Mouse (Mus musculus) stomach, postnatal 0 days (tissue): ENCODE measurements around the gene Matk. TPM values are rescaled to one million over a fixed set of nuclear protein-coding genes. Genes with fewer than 3 reads are reported as not detected.

Experiments used
- ATAC-seq: fragments of 200-750 bp; cut with Nextera tagmentation; 2 replicates; pipeline ENCODE4 v1.8.0; 2017; ENCODE audit not compliant: low FRiP score, low TSS enrichment
- DNase-seq: peaks from one replicate; pipeline ENCODE4 v3.0.0-alpha.2; 2016; ENCODE audit warnings: low spot score
- H3K27ac ChIP-seq: fragments of 300-500 bp; sonication (generic); replicated peaks from 2 replicates; pipeline ENCODE4 v1.5.1; 2014; ENCODE audit warnings: mild to moderate bottlenecking, control low read depth
- H3K27me3 ChIP-seq: fragments of 300-500 bp; sonication (generic); 2 replicates; pipeline ENCODE4 v1.6.1; 2014; ENCODE audit warnings: low read length; ENCODE audit not compliant: control insufficient read depth, insufficient read depth
- H3K36me3 ChIP-seq: fragments of 300-500 bp; sonication (generic); 2 replicates; pipeline ENCODE4 v1.6.1; 2014; ENCODE audit warnings: low read length, mixed read lengths; ENCODE audit not compliant: control insufficient read depth, insufficient read depth
- H3K4me1 ChIP-seq: fragments of 300-500 bp; sonication (generic); replicated peaks from 2 replicates; pipeline ENCODE4 v1.6.1; 2014; ENCODE audit warnings: antibody characterized with exemption; ENCODE audit not compliant: control insufficient read depth, insufficient read depth
- H3K4me2 ChIP-seq: fragments of 300-500 bp; sonication (generic); replicated peaks from 2 replicates; pipeline ENCODE4 v1.6.1; 2014; ENCODE audit warnings: low read depth, mild to moderate bottlenecking, control low read depth, moderate library complexity
- H3K4me3 ChIP-seq: fragments of 300-500 bp; sonication (generic); 2 replicates; pipeline ENCODE4 v1.5.1; 2014; ENCODE audit warnings: low read depth, low read length, control low read depth
- H3K9ac ChIP-seq: fragments of 300-500 bp; sonication (generic); 2 replicates; pipeline ENCODE4 v1.6.1; 2014; ENCODE audit warnings: mild to moderate bottlenecking, low read length, control low read depth, mixed read lengths
- H3K9me3 ChIP-seq: fragments of 300-500 bp; sonication (generic); 2 replicates; pipeline ENCODE4 v1.6.1; 2016; ENCODE audit warnings: low read length; ENCODE audit not compliant: control insufficient read depth
- CTCF ChIP-seq: IDR thresholded peaks from 2 replicates; pipeline ENCODE4 v1.5.1; 2016; ENCODE audit warnings: antibody characterized with exemption, low read depth, mild to moderate bottlenecking, moderate library complexity
- EP300 ChIP-seq: optimal IDR thresholded peaks from 2 replicates; pipeline ENCODE3; 2016; ENCODE audit warnings: antibody characterized with exemption
- WGBS: fragments of 180-500 bp; shearing (Covaris S2); extraction: QIAGEN DNeasy Blood & Tissue Kit; methylation state at CpG from one replicate; pipeline ENCODE4 v1.1.7; 2014; 5-methylcytosine and 5-hydroxymethylcytosine counted together
- polyA plus RNA-seq: library from polyadenylated mRNA; unstranded; fragments of >200 nt; fragmentation: Nextera tagmentation; extraction: Ambion mirVana; gene quantifications from 2 replicates; pipeline ENCODE4 v1.2.1, GENCODE M21; 2015

Gene Matk
- polyA plus RNA-seq, 1 experiment from 2014 or later: 1.0 TPM

- WGBS: 83% methylated on average over 14 of the region's 14 CpGs
- no peak for ATAC-seq
- peak overlapping the region; percentile 13 for H3K9ac ChIP-seq
Measured at GRCm38 (mm10) chr10:81299585-81300351, 47.0 kb downstream of the Matk start.

GRCm38 (mm10) chr10:81300352-81300907 is 47.7 kb downstream of the Matk start:
- Histone ChIP-seq H3K4me3 (no peak overlapping the region), H3K9me3 (no peaks in the 10 kb centered on the region), H3K9ac (peak overlapping the region; percentile 23), H3K4me1 (peaks cover 6% of the 10 kb centered on the region), H3K36me3 (no peaks in the 10 kb centered on the region), H3K27me3 (no peaks in the 10 kb centered on the region), H3K4me2 (no peak overlapping the region), H3K27ac (no peak overlapping the region)
- ATAC-seq (no peak), DNase-seq (no peak)
- WGBS: 74% methylated on average over 9 of the region's 9 CpGs
- TF ChIP-seq CTCF (no peak), EP300 (no peak)

More at GRCm38 (mm10) chr10:81299585-81300351, 47.0 kb downstream of the Matk start:
- Histone ChIP-seq H3K9me3 (no peaks in the 10 kb centered on the region), H3K4me3 (no peak overlapping the region), H3K4me1 (peaks cover 6% of the 10 kb centered on the region), H3K27me3 (no peaks in the 10 kb centered on the region), H3K27ac (no peak overlapping the region), H3K36me3 (no peaks in the 10 kb centered on the region), H3K4me2 (no peak overlapping the region)
- DNase-seq: no peak
- no peak for TF ChIP-seq EP300
- TF ChIP-seq CTCF: no peak

GRCm38 (mm10) chr10:81301321-81301720 is 48.6 kb downstream of the Matk start:
- 73% methylated on average over 9 of the region's 9 CpGs for WGBS
- Histone ChIP-seq H3K27ac (no peak overlapping the region), H3K4me3 (no peak overlapping the region), H3K9ac (no peak overlapping the region), H3K4me1 (peaks cover 6% of the 10 kb centered on the region; the same call in 1 of the 2 replicates), H3K9me3 (no peaks in the 10 kb centered on the region), H3K27me3 (no peaks in the 10 kb centered on the region), H3K4me2 (no peak overlapping the region), H3K36me3 (peaks cover 2% of the 10 kb centered on the region; the same call in 1 of the 2 replicates)
- no peak for DNase-seq
- TF ChIP-seq CTCF (no peak), EP300 (no peak)
- no peak for ATAC-seq

- H3K9me3 ChIP-seq: no peaks in the 10 kb centered on the region
- H3K4me1 ChIP-seq: peaks cover 6% of the 10 kb centered on the region; the same call in 1 of the 2 replicates
- 0 out of 2 replicates have a peak overlapping the region, but pooled peaks have one; percentile 20 for H3K4me2 ChIP-seq
- H3K36me3 ChIP-seq: peaks cover 10% of the 10 kb centered on the region
- WGBS: 36% methylated on average over 4 of the region's 4 CpGs
- H3K27ac ChIP-seq: peak overlapping the region; percentile 67
- ATAC-seq (no peak), DNase-seq (no peak)
- no peaks in the 10 kb centered on the region for H3K27me3 ChIP-seq
- 0 out of 2 replicates have a peak overlapping the region, but pooled peaks have one; percentile 38 for H3K9ac ChIP-seq
- no peak overlapping the region for H3K4me3 ChIP-seq
- no peak for TF ChIP-seq CTCF
- no peak for TF ChIP-seq EP300
Measured at GRCm38 (mm10) chr10:81302288-81302687, 49.6 kb downstream of the Matk start.

GRCm38 (mm10) chr10:81302781-81303218 is 50.1 kb downstream of the Matk start:
- TF ChIP-seq EP300: no peak
- TF ChIP-seq CTCF: no peak
- WGBS: 20% methylated on average over 14 of the region's 14 CpGs
- Histone ChIP-seq H3K4me1 (peaks cover 6% of the 10 kb centered on the region; the same call in 1 of the 2 replicates), H3K27ac (peak overlapping the region; percentile 67), H3K9ac (peak overlapping the region; percentile 38; the same call in 1 of the 2 replicates), H3K27me3 (no peaks in the 10 kb centered on the region), H3K36me3 (peaks cover 15% of the 10 kb centered on the region), H3K4me2 (peak overlapping the region; percentile 20; the same call in 1 of the 2 replicates), H3K4me3 (no peak overlapping the region), H3K9me3 (no peaks in the 10 kb centered on the region)
- ATAC-seq (no peak; the same call in 1 of the 2 replicates), DNase-seq (no peak)

GRCm38 (mm10) chr10:81303258-81303657 is 50.5 kb downstream of the Matk start:
- Histone ChIP-seq H3K4me3 (no peak overlapping the region), H3K4me2 (peak overlapping the region; percentile 20; the same call in 1 of the 2 replicates), H3K4me1 (peaks cover 6% of the 10 kb centered on the region; the same call in 1 of the 2 replicates), H3K36me3 (peaks cover 17% of the 10 kb centered on the region), H3K27me3 (no peaks in the 10 kb centered on the region), H3K9me3 (no peaks in the 10 kb centered on the region), H3K27ac (peak overlapping the region; percentile 67), H3K9ac (peak overlapping the region; percentile 38; the same call in 1 of the 2 replicates)
- TF ChIP-seq EP300: no peak
- TF ChIP-seq CTCF: no peak
- no peak for DNase-seq
- WGBS: 60% methylated on average over 10 of the region's 10 CpGs
- no peak for ATAC-seq
